Comparison of ENCODE assay signal across 8 mouse cellular contexts in the genomic region with DNA sequence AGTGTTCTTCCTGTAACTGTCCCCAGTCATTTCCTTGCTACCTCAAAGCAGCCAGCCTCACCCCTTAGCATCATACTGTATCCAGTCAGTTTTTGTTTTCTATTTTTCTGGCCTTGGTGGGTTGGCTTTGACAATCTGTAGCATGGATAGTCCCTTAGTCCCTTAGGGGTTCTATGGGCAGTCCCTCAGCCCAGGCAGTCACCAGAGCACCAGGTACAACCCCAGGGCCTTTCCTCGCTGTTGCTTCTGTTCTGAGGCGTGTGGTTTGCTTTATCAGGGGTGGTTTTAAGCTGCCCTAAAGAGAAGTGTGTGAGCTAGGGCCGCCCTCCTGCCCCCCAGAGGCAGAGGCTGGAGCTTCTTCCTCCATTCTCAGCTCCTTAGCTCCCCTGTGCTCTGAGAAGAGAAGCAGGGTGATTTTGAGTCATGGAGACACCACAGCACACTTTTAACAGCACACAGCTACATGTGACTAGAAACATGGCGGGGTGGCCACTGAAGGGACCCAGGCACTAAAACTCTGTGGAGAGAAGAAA. TPM values are rescaled to one million over a fixed set of nuclear protein-coding genes. Genes with fewer than 3 reads are reported as not detected.
DNase-seq lines count a peak whose midpoint lies in the region; ATAC-seq lines count a peak whose summit lies in the region.

No protein-coding gene starts in this region.

- no peaks in the 10 kb centered on the region for H3K27me3 ChIP-seq in kidney, embryonic 15.5 days
- no peaks in the 10 kb centered on the region for H3K27me3 ChIP-seq in kidney, embryonic 16.5 days (ENCODE audit: insufficient read depth, low read length)
- H3K27me3 ChIP-seq in limb, embryonic 10.5 days (ENCODE audit: low read depth, poor library complexity, severe bottlenecking), result no peaks in the 10 kb centered on the region
- H3K27me3 ChIP-seq in stomach, embryonic 15.5 days (replicated peaks), result no peaks in the 10 kb centered on the region

- no peaks in the 10 kb centered on the region for H3K9me3 ChIP-seq in kidney, embryonic 15.5 days (replicated peaks)
- H3K9me3 ChIP-seq in kidney, embryonic 16.5 days (ENCODE audit: low read length), result no peaks in the 10 kb centered on the region
- no peaks in the 10 kb centered on the region for H3K9me3 ChIP-seq in limb, embryonic 10.5 days (replicated peaks)
- no peaks in the 10 kb centered on the region for H3K9me3 ChIP-seq in stomach, embryonic 15.5 days

- no peak overlapping the region for H3K4me2 ChIP-seq in kidney, embryonic 15.5 days
- H3K4me2 ChIP-seq in kidney, embryonic 16.5 days (replicated peaks; ENCODE audit: low read depth, low read length), result no peak overlapping the region
- no peak overlapping the region for H3K4me2 ChIP-seq in stomach, embryonic 15.5 days

- H3K36me3 ChIP-seq in kidney, embryonic 15.5 days, result peaks cover 78% of the 10 kb centered on the region
- peaks cover 43% of the 10 kb centered on the region for H3K36me3 ChIP-seq in kidney, embryonic 16.5 days (ENCODE audit: insufficient read depth, low read length)
- peaks cover 90% of the 10 kb centered on the region for H3K36me3 ChIP-seq in limb, embryonic 10.5 days
- peaks cover 37% of the 10 kb centered on the region for H3K36me3 ChIP-seq in stomach, embryonic 15.5 days

- peaks cover 4% of the 10 kb centered on the region; the same call in 1 of the 2 replicates for H3K4me1 ChIP-seq in kidney, embryonic 15.5 days
- 0 out of 2 replicates have a peak, but pooled peaks cover 6% of the 10 kb centered on the region for H3K4me1 ChIP-seq in kidney, embryonic 16.5 days (ENCODE audit: insufficient read depth, low read length)
- H3K4me1 ChIP-seq in limb, embryonic 10.5 days, result no peaks in the 10 kb centered on the region
- H3K4me1 ChIP-seq in stomach, embryonic 15.5 days, result no peaks in the 10 kb centered on the region

- no peak overlapping the region for H3K9ac ChIP-seq in kidney, embryonic 15.5 days
- H3K9ac ChIP-seq in kidney, embryonic 16.5 days (replicated peaks; ENCODE audit: low read length), result no peak overlapping the region
- no peak overlapping the region for H3K9ac ChIP-seq in stomach, embryonic 15.5 days

- no peak overlapping the region for H3K4me3 ChIP-seq in kidney, embryonic 15.5 days (replicated peaks)
- no peak overlapping the region for H3K4me3 ChIP-seq in kidney, embryonic 16.5 days (ENCODE audit: low read length)
- no peak overlapping the region for H3K4me3 ChIP-seq in limb, embryonic 10.5 days
- no peak overlapping the region for H3K4me3 ChIP-seq in stomach, embryonic 15.5 days (replicated peaks)

- DNase-seq in MEL-GATA-1-ER (ENCODE audit: extremely low read depth, low read depth) (peak; percentile 75), MN1 (ENCODE audit: low spot score) (no peak)
- no peak for DNase-seq in limb, embryonic 10.5 days (ENCODE audit: low spot score)
- no peak for DNase-seq in adrenal gland, postnatal 10 days
- DNase-seq in adrenal gland, postnatal 25 days, result no peak

- ATAC-seq in kidney, embryonic 15.5 days (replicated peaks; ENCODE audit: low FRiP score), result no peak
- ATAC-seq in kidney, embryonic 16.5 days (ENCODE audit: low FRiP score, low TSS enrichment), result no peak
- no peak for ATAC-seq in stomach, embryonic 15.5 days (ENCODE audit: insufficient read depth, low FRiP score, low read depth)

- peak overlapping the region; percentile 37; the same call in 1 of the 2 replicates for H3K27ac ChIP-seq in kidney, embryonic 15.5 days
- no peak overlapping the region for H3K27ac ChIP-seq in kidney, embryonic 16.5 days (ENCODE audit: low read length)
- peak overlapping the region; percentile 34; the same call in 1 of the 2 replicates for H3K27ac ChIP-seq in limb, embryonic 10.5 days
- peak overlapping the region; percentile 11; the same call in 1 of the 2 replicates for H3K27ac ChIP-seq in stomach, embryonic 15.5 days

- WGBS in kidney, embryonic 15.5 days, result 84% methylated on average over 4 of the region's 4 CpGs
- 90% methylated on average over 4 of the region's 4 CpGs for WGBS in kidney, embryonic 16.5 days
- WGBS in limb, embryonic 10.5 days, result 82% methylated on average over 4 of the region's 4 CpGs
- 85% methylated on average over 4 of the region's 4 CpGs for WGBS in stomach, embryonic 15.5 days

RNA-seq across cellular contexts. Expression of a gene that starts 10.4 kb away (rescaled TPM):
- 2.3 and 7.6 TPM in 2 replicates for polyA plus RNA-seq in kidney, embryonic 15.5 days (2015; fragmentation: Nextera tagmentation; extraction: Ambion mirVana)
- 2.8 and 6.5 TPM in 2 replicates for polyA plus RNA-seq in kidney, embryonic 16.5 days (2015; fragmentation: Nextera tagmentation; extraction: Ambion mirVana)
- polyA plus RNA-seq in limb, embryonic 10.5 days (2016; fragmentation: Nextera tagmentation; extraction: Ambion mirVana), result 1.2 and 1.3 TPM in 2 replicates
- 19.2 and 19.9 TPM in 2 replicates for polyA plus RNA-seq in stomach, embryonic 15.5 days (2015; fragmentation: Nextera tagmentation; extraction: Ambion mirVana)
- total RNA-seq in adrenal gland, postnatal 10 days (2021), result 1 to 10 TPM; 1.4 to 1.9 TPM
- total RNA-seq in adrenal gland, postnatal 25 days (2021), result 0.48 and 0.64 TPM in 2 replicates
